Mouse (Mus musculus): ENCODE data around the gene Irak3. TPM values are rescaled to one million over a fixed set of nuclear protein-coding genes. Genes with fewer than 3 reads are reported as not detected.
"Not testable (repeated sequence)": the region's sequence is repeated elsewhere in the genome, so short reads cannot be mapped to it uniquely, and the experiment has no call there.

Irak3 gene
- polyA plus RNA-seq, 1 experiment from 2014 or later: 0.25 TPM

- Histone ChIP-seq H3K27ac (replicated peaks) (no peak overlapping the region), H3K4me3 (no peak overlapping the region), H3K27me3 (no peaks in the 10 kb centered on the region), H3K9ac (no peak overlapping the region), H3K9me3 (peaks cover 3% of the 10 kb centered on the region), H3K4me1 (replicated peaks) (no peaks in the 10 kb centered on the region), H3K36me3 (no peaks in the 10 kb centered on the region), H3K4me2 (no peak overlapping the region)
- ATAC-seq (ENCODE audit: low FRiP score, low read depth): no peak
- 72% methylated on average over 4 of the region's 4 CpGs for WGBS
These were observed 61.7 kb downstream of the Irak3 start for GRCm38 (mm10) chr10:120140193-120140592.

GRCm38 (mm10) chr10:120136020-120136562 is 65.8 kb downstream of the Irak3 start:
- no peaks in the 10 kb centered on the region for H3K9me3 ChIP-seq
- no peak overlapping the region for H3K4me2 ChIP-seq
- no peak overlapping the region for H3K4me3 ChIP-seq
- WGBS: 89% methylated on average over 12 of the region's 12 CpGs
- H3K9ac ChIP-seq: no peak overlapping the region
- H3K27ac ChIP-seq (replicated peaks): no peak overlapping the region
- H3K27me3 ChIP-seq: no peaks in the 10 kb centered on the region
- 0 out of 2 replicates have a peak, but pooled peaks cover 5% of the 10 kb centered on the region for H3K4me1 ChIP-seq (replicated peaks)
- H3K36me3 ChIP-seq: no peaks in the 10 kb centered on the region
- no peak for ATAC-seq (ENCODE audit: low FRiP score, low read depth)

DNA sequence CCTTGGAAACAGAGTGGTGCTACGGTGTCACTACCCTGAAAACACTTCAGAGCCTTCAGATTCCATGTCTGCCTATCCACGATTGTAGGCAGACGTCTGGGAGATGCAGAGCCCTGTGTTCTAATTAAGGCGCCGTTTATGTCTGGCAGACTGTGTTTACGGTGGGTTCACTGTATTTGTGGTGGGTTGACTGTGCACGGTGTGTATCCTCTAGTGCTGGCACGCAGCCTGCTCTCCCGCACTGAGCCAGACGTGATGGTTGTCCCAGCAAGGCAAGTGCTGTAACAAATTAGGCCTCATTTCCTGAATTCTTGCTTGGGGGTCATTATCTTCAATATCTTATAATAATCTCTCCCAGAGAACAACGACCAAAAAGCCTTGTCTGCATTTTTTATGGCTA is 68.2 kb downstream of the Irak3 start:
- Histone ChIP-seq H3K9ac (no peak overlapping the region), H3K27ac (replicated peaks) (no peak overlapping the region), H3K36me3 (no peaks in the 10 kb centered on the region), H3K27me3 (no peaks in the 10 kb centered on the region), H3K4me2 (no peak overlapping the region), H3K4me3 (no peak overlapping the region), H3K9me3 (no peaks in the 10 kb centered on the region), H3K4me1 (replicated peaks) (0 out of 2 replicates have a peak, but pooled peaks cover 5% of the 10 kb centered on the region)
- no peak for ATAC-seq (ENCODE audit: low FRiP score, low read depth)
- WGBS: 48% methylated on average over 11 of the region's 11 CpGs

DNA sequence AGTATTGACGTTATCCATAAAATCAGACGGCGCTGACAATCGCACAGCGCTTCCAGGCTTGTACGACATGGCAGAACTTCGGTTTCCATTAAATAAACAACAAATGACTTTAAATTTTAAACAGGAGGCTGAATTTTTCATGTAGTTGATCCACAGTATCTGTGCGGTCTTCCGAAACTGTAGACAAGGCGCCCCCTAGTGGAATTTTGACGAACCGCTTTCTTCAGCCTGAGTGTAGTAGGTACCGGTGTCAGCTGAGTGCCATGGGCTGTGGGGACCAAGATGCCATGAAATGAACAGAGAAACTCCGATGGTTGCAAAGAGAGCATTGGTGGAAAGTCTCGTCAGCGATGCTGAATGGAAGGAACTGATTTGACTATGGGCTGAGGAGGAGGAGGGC is 71.3 kb downstream of the Irak3 start:
- 66% methylated on average over 16 of the region's 16 CpGs for WGBS
- Histone ChIP-seq H3K4me3 (no peak overlapping the region), H3K9me3 (no peaks in the 10 kb centered on the region), H3K9ac (no peak overlapping the region), H3K36me3 (no peaks in the 10 kb centered on the region), H3K4me1 (replicated peaks) (0 out of 2 replicates have a peak, but pooled peaks cover 5% of the 10 kb centered on the region), H3K27ac (replicated peaks) (no peak overlapping the region), H3K4me2 (no peak overlapping the region), H3K27me3 (no peaks in the 10 kb centered on the region)
- no peak for ATAC-seq (ENCODE audit: low FRiP score, low read depth)

DNA sequence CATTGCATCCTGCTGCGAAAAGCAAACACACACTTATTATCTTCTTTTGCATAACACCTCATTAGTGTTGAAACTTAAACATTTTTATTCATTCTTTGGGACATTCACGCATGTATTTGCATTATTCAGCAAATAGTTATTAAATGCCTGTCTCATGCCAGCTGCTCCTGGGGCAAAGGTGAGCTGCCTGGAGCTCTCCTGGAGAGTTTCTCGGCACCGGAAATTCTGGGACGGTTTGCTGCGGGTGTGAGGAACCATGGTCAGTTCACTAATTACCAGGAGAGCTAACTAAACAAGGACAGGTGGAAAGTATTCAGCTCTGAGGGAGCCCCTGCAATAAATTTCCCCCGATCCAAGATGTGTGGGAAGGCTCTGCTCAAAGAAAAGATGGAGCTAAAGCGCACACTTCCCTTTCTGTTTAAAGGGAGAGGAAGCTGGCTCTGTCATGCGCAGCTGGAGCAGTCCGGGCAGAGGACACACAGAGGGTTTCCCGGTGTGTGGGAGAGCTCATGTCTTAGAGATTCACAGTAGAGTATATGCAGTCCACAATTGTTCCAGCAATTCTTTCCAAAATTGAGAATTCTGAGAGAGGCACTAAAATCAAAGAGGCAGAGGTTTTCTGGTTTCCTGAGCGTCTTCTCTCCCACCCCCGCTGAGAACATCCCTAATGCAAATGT is 73.2 kb downstream of the Irak3 start:
- ATAC-seq (ENCODE audit: low FRiP score, low read depth): no peak
- whole genome bisulfite sequencing: 40% methylated on average over 13 of the region's 13 CpGs

GRCm38 (mm10) chr10:120125465-120125857 is 76.5 kb downstream of the Irak3 start:
- Histone ChIP-seq H3K27ac (replicated peaks) (no peak overlapping the region), H3K4me2 (no peak overlapping the region), H3K36me3 (no peaks in the 10 kb centered on the region), H3K4me3 (no peak overlapping the region), H3K9me3 (no peaks in the 10 kb centered on the region), H3K4me1 (replicated peaks) (no peaks in the 10 kb centered on the region), H3K9ac (no peak overlapping the region), H3K27me3 (no peaks in the 10 kb centered on the region)
- ATAC-seq (ENCODE audit: low FRiP score, low read depth): no peak
- 80% methylated on average over 10 of the region's 10 CpGs for WGBS

More for the DNA sequence above, 73.2 kb downstream of the Irak3 start:
- Histone ChIP-seq H3K27ac (replicated peaks) (no peak overlapping the region), H3K9me3 (no peaks in the 10 kb centered on the region), H3K9ac (no peak overlapping the region), H3K27me3 (no peaks in the 10 kb centered on the region), H3K4me3 (0 out of 2 replicates have a peak overlapping the region, but pooled peaks have one; percentile 12), H3K4me2 (peak overlapping the region; percentile 40), H3K36me3 (no peaks in the 10 kb centered on the region), H3K4me1 (replicated peaks) (0 out of 2 replicates have a peak, but pooled peaks cover 5% of the 10 kb centered on the region)

DNA sequence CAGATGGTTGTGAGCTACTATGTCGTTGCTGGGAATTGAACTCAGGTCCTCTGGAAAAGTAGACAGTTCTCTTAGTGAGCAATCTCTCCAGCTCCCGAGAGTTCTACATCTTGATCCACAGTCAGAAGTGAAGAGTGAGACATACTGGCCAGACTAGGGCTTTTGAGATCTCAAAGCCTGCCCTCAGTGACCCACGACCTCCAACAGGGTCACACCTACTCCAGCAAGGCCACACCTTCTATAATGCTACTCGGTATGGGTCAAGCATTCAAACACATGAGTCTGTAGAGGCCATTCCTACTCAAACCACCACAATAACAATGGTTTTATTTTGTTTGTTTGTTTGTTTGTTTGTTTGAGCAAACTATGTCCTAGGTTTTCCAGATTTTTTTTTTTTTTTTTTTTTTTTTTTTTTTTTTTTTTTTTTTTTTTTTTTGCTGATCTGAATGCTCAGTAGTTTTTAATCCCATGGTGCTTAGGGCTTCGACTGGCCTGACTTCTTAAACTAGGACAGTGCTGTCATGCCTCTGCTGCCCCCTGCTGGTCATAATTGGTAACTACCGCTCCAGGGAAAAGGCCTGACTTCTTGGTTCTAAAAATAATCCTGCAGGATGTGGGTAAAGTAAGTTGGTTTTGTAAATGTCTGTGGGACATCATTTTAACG is 77.0 kb downstream of the Irak3 start:
- Histone ChIP-seq H3K9me3 (no peaks in the 10 kb centered on the region), H3K4me3 (no peak overlapping the region), H3K4me2 (no peak overlapping the region), H3K27ac (replicated peaks) (no peak overlapping the region), H3K9ac (no peak overlapping the region), H3K27me3 (no peaks in the 10 kb centered on the region), H3K36me3 (no peaks in the 10 kb centered on the region), H3K4me1 (replicated peaks) (no peaks in the 10 kb centered on the region)
- no peak for ATAC-seq (ENCODE audit: low FRiP score, low read depth)
- 53% methylated on average over 7 of the region's 7 CpGs for WGBS

DNA sequence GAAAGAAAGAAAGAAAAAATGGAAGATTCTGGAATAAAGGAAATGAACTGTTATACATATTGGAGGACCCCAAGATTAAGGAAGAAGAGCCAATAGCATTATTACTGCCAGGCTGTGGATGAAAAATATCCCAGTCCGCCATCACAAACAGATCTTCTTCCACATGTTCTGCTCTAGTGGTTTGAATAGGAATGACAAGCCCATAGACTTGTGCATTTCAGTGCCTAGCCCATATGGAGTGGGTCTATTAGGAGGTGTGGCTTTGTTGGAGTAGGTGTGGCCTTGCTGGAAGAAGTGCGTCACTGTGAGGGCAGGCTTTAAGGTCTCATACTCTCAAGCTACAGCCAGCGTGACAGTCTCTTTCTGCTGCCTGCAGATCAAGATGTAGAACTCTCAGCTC is 78.2 kb downstream of the Irak3 start:
- no peaks in the 10 kb centered on the region for H3K27me3 ChIP-seq
- no peak overlapping the region for H3K9ac ChIP-seq
- no peaks in the 10 kb centered on the region for H3K9me3 ChIP-seq
- H3K27ac ChIP-seq (replicated peaks): no peak overlapping the region
- WGBS: 88% methylated on average over 3 of the region's 3 CpGs
- ATAC-seq (ENCODE audit: low FRiP score, low read depth): no peak
- H3K36me3 ChIP-seq: no peaks in the 10 kb centered on the region
- no peak overlapping the region for H3K4me2 ChIP-seq
- H3K4me3 ChIP-seq: no peak overlapping the region
- no peaks in the 10 kb centered on the region for H3K4me1 ChIP-seq (replicated peaks)

GRCm38 (mm10) chr10:120115249-120115648 is 86.7 kb downstream of the Irak3 start:
- Histone ChIP-seq H3K9me3 (no peaks in the 10 kb centered on the region), H3K27me3 (no peaks in the 10 kb centered on the region), H3K27ac (replicated peaks) (no peak overlapping the region), H3K4me1 (replicated peaks) (peaks cover 4% of the 10 kb centered on the region; the same call in 1 of the 2 replicates), H3K36me3 (no peaks in the 10 kb centered on the region), H3K4me3 (no peak overlapping the region), H3K9ac (no peak overlapping the region), H3K4me2 (no peak overlapping the region)
- WGBS: 95% methylated on average over 1 of the region's 1 CpGs
- no peak for ATAC-seq (ENCODE audit: low FRiP score, low read depth)

- H3K9ac ChIP-seq: no peak overlapping the region
- no peaks in the 10 kb centered on the region for H3K9me3 ChIP-seq
- WGBS: 43% methylated on average over 7 of the region's 7 CpGs
- H3K36me3 ChIP-seq: no peaks in the 10 kb centered on the region
- ATAC-seq (ENCODE audit: low FRiP score, low read depth): no peak
- H3K27me3 ChIP-seq: no peaks in the 10 kb centered on the region
- H3K4me3 ChIP-seq: no peak overlapping the region
- no peak overlapping the region for H3K4me2 ChIP-seq
- H3K27ac ChIP-seq (replicated peaks): no peak overlapping the region
- H3K4me1 ChIP-seq (replicated peaks): peaks cover 4% of the 10 kb centered on the region; the same call in 1 of the 2 replicates
These were observed 87.4 kb downstream of the Irak3 start for GRCm38 (mm10) chr10:120114493-120114892.

- peaks cover 4% of the 10 kb centered on the region; the same call in 1 of the 2 replicates for H3K4me1 ChIP-seq (replicated peaks)
- no peaks in the 10 kb centered on the region for H3K36me3 ChIP-seq
- H3K4me2 ChIP-seq: no peak overlapping the region
- ATAC-seq (ENCODE audit: low FRiP score, low read depth): no peak
- no peaks in the 10 kb centered on the region for H3K27me3 ChIP-seq
- no peak overlapping the region for H3K27ac ChIP-seq (replicated peaks)
- H3K9me3 ChIP-seq: no peaks in the 10 kb centered on the region
- H3K4me3 ChIP-seq: no peak overlapping the region
- 77% methylated on average over 6 of the region's 6 CpGs for WGBS
- no peak overlapping the region for H3K9ac ChIP-seq
These were observed 88.0 kb downstream of the Irak3 start for GRCm38 (mm10) chr10:120113980-120114379.

- 69% methylated on average over 9 of the region's 9 CpGs for WGBS
- H3K4me1 ChIP-seq (replicated peaks); H3K27ac ChIP-seq (replicated peaks); H3K36me3 ChIP-seq; ATAC-seq (ENCODE audit: low FRiP score, low read depth); H3K27me3 ChIP-seq; H3K9me3 ChIP-seq; H3K9ac ChIP-seq: not testable (repeated sequence)
- Histone ChIP-seq H3K4me3 (peak overlapping the region; percentile 80), H3K4me2 (peak overlapping the region; percentile 77)
These were observed 88.4 kb downstream of the Irak3 start for GRCm38 (mm10) chr10:120113482-120113881.

Measured in hindbrain, embryonic 15.5 days (tissue).